Mouse (Mus musculus): ENCODE data around the gene Fam92b.

DNA sequence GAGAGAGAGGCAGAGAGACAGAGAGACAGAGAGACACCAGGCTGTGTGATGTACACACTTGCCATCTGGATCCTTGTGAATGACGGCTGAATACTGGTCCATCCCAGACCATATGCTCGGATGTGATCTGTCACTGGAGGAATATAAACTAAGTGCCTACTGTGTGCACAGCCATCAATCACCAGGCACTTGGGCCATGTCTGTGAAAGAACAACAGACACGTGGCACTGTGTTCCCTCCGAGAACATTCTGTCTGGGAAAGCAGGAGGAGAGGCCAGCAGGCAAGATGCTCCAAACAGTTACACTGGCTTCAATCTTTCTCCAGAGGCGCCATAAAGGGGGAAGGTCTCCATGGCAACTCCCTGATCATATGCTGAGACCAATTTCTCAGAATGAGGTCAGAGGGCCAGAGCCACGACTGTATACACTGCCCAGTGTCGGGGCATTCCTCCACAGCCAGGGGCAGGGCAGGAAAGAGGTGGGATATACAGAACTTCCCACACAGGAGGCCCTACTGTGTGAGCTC is 3.2 kb upstream of the Fam92b start:
- TF ChIP-seq GATA1 (IDR thresholded peaks at IDR 0.05; ENCODE audit: low read length) = no peak
- no peak for TF ChIP-seq TAL1 (IDR thresholded peaks at IDR 0.05; ENCODE audit: low read length)

Data from erythroblast, embryonic 14.5 days (primary cell).